In genomic region chr13:58344505-58344904, GRCm38 (mm10) we compare ENCODE assay signal across 18 mouse cellular contexts. TPM values are rescaled to one million over a fixed set of nuclear protein-coding genes. Genes with fewer than 3 reads are reported as not detected.
DNase-seq lines count a peak whose midpoint lies in the region.
"Had no signal": no experiment of that assay in that cellular context is flagged by ENCODE, and none has a peak within 500 bp of the region (broad histone marks: within the 10 kb centered on the region; RNA-seq: fewer than 3 reads in every experiment).

No protein-coding gene starts in this region.

- intact Hi-C loops in left cerebral cortex, postnatal 10 days (cut with DNase I): no loop called here

- DNase-seq in heart, adult 11 months: peak; percentile 73
- DNase-seq in heart, postnatal 4 days: no peak
- DNase-seq in left cerebral cortex, adult 18-20 months (ENCODE audit: low spot score in 2 of 2): peak; percentile 20 to 31
- DNase-seq in left cerebral cortex, postnatal 10 days (ENCODE audit: extremely low spot score in 1 of 2, low spot score in 2 of 2): no peak
- DNase-seq in brain, adult 2 months (ENCODE audit: low read depth, low spot score): peak; percentile 53
- DNase-seq in right cerebral cortex, postnatal 25 days: peak; percentile 28
- no peak for DNase-seq in kidney, postnatal 10 days
- DNase-seq: adrenal gland, postnatal 10 days; cerebellum, adult 11 months; cerebellum, adult 9-10 months; cerebellum, postnatal 36 days; heart, postnatal 14 days; kidney, adult 18-20 months; kidney, postnatal 4 days; retina, postnatal 1 day; spleen, adult 18-20 months; thymus, postnatal 14 days had no signal

RNA-seq across cellular contexts. Expression of gene Kif27, which starts 14.4 kb away (rescaled TPM):
- total RNA-seq in heart, postnatal 4 days (2021): under 1 TPM; 0.34 to 0.79 TPM
- total RNA-seq in left cerebral cortex, adult 18-20 months (2021): 1 to 10 TPM; 3.6 to 3.8 TPM
- total RNA-seq in left cerebral cortex, postnatal 10 days (2021): 1 to 10 TPM; 2.0 to 3.6 TPM
- total RNA-seq: megakaryocyte progenitor cell, adult 5-6 weeks had no signal

RNA-seq across cellular contexts. Expression of gene 2210016F16Rik, which starts 40.5 kb away (rescaled TPM):
- total RNA-seq in heart, postnatal 4 days (2021): 10 to 100 TPM; 18.6 to 18.7 TPM
- total RNA-seq in left cerebral cortex, adult 18-20 months (2021): 1 to 10 TPM; 7.8 to 8.0 TPM
- 1 to 10 TPM; 4.7 to 5.6 TPM for total RNA-seq in left cerebral cortex, postnatal 10 days (2021)

RNA-seq across cellular contexts. Expression of gene Rmi1, which starts 57.5 kb away (rescaled TPM):
- 10 to 100 TPM; 12.0 to 14.1 TPM for total RNA-seq in heart, postnatal 4 days (2021)
- 10 to 100 TPM; 12.8 to 15.5 TPM for total RNA-seq in left cerebral cortex, adult 18-20 months (2021)
- 10 to 100 TPM; 14.5 to 14.7 TPM for total RNA-seq in left cerebral cortex, postnatal 10 days (2021)

RNA-seq across cellular contexts. Expression of gene Hnrnpk, which starts 58.6 kb away (rescaled TPM):
- 100 to 1,000 TPM; 898 to 905 TPM for total RNA-seq in heart, postnatal 4 days (2021)
- total RNA-seq in left cerebral cortex, adult 18-20 months (2021): 100 to 1,000 TPM; 599 to 626 TPM
- total RNA-seq in left cerebral cortex, postnatal 10 days (2021): 100 to 1,000 TPM; 729 to 758 TPM

Comparison
In these comparisons a context has a peak if more than half of its experiments do, and no peak if none do; other contexts are left out.
1. DNase-seq: peak in heart, adult 11 months (single experiment), left cerebral cortex, adult 18-20 months (2 of 2), brain, adult 2 months (single experiment) and right cerebral cortex, postnatal 25 days (single experiment); none in heart, postnatal 4 days (single experiment), left cerebral cortex, postnatal 10 days (0 of 2) and kidney, postnatal 10 days (single experiment).